Mouse (Mus musculus): Measurements from ENCODE around the gene Gse1.

DNA sequence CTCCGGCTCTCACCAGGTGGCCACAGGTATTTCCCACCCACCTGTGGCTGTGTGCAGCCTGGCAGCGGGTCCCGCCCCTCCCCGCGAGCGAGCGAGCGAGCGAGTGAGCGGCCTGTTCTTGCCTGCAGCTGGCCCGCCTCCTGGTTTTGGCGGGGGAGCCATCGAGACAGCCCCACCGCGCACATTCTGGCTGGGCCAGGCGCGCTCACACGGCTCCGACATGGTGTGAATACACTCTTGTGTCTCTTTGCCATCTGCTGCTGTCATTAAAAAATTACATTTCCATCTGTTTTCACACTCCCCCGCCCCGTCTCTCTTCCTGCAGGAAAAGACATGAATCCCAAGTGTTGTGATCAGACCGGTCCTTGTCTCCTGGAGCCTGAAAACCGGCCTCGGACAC lies 370.3 kb downstream of the Gse1 start:
- TF ChIP-seq POLR2A (IDR thresholded peaks at IDR 0.05; ENCODE audit: low read depth, low read length) = no peak
- TF ChIP-seq CTCF (IDR thresholded peaks at IDR 0.05; ENCODE audit: extremely low read depth, insufficient read length, insufficient replicate concordance, low read depth, low read length) = no peak
